Mouse (Mus musculus) stomach, postnatal 0 days (tissue): ENCODE results near the gene Vps13d.

Experiments
- CTCF ChIP-seq: IDR thresholded peaks from 2 replicates; pipeline ENCODE4 v1.5.1; 2016; ENCODE audit warnings: antibody characterized with exemption, low read depth, mild to moderate bottlenecking, moderate library complexity
- EP300 ChIP-seq: optimal IDR thresholded peaks from 2 replicates; pipeline ENCODE3; 2016; ENCODE audit warnings: antibody characterized with exemption

DNA sequence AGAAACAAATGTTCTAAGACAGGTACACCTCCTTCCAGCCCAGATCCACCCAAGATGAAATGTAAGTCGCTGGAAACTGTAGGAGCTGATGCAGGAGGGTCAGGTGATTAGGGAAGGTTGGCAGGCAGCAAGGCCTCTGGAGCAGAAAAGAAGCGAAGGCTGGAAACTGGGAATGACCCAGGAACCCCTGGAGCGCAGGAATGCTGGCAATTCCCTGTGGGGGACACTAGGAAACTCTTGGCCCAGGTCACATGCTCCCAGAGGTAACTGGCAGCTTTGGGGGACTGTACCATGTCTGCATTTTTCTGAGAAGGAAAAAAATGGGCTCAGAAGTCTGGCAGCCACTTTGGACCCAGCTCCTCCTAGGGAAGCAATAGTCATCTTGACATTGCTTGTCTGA, 202.4 kb downstream of the Vps13d start:
- TF ChIP-seq CTCF (no peak), EP300 (no peak)
